Mouse (Mus musculus) liver, embryonic 15.5 days (tissue): Measurements from ENCODE around the gene Hivep3. TPM values are rescaled to one million over a fixed set of nuclear protein-coding genes. Genes with fewer than 3 reads are reported as not detected.

Experiments
- ATAC-seq: fragments of 200-750 bp; cut with Nextera tagmentation; 2 replicates; pipeline ENCODE4 v1.8.0; 2017; ENCODE audit warnings: moderate number of reproducible peaks, mild to moderate bottlenecking, moderate library complexity; ENCODE audit not compliant: insufficient read depth
- H3K27ac ChIP-seq: fragments of 300-500 bp; sonication (generic); replicated peaks from 2 replicates; pipeline ENCODE4 v1.5.1; 2015; ENCODE audit warnings: mild to moderate bottlenecking, inconsistent platforms
- H3K27me3 ChIP-seq: fragments of 300-500 bp; sonication (generic); 2 replicates; pipeline ENCODE4 v1.6.1; 2015; ENCODE audit warnings: mild to moderate bottlenecking, inconsistent platforms
- H3K36me3 ChIP-seq: fragments of 300-500 bp; sonication (generic); replicated peaks from 2 replicates; pipeline ENCODE4 v1.6.1; 2015; ENCODE audit warnings: moderate library complexity, mild to moderate bottlenecking, inconsistent platforms
- H3K4me1 ChIP-seq: fragments of 300-500 bp; sonication (generic); replicated peaks from 2 replicates; pipeline ENCODE4 v1.6.1; 2015; ENCODE audit warnings: inconsistent platforms
- H3K4me2 ChIP-seq: fragments of 300-500 bp; sonication (generic); 2 replicates; pipeline ENCODE4 v1.6.1; 2015; ENCODE audit warnings: moderate library complexity, mild to moderate bottlenecking, inconsistent platforms
- H3K4me3 ChIP-seq: fragments of 300-500 bp; sonication (generic); replicated peaks from 2 replicates; pipeline ENCODE4 v1.5.1; 2015; ENCODE audit warnings: mild to moderate bottlenecking, inconsistent platforms
- H3K9ac ChIP-seq: fragments of 300-500 bp; sonication (generic); 2 replicates; pipeline ENCODE4 v1.6.1; 2015; ENCODE audit warnings: moderate library complexity, mild to moderate bottlenecking, inconsistent platforms
- H3K9me3 ChIP-seq: fragments of 300-500 bp; sonication (generic); replicated peaks from 2 replicates; pipeline ENCODE4 v1.6.1; 2016; ENCODE audit warnings: inconsistent platforms
- WGBS: fragments of 180-500 bp; shearing (Covaris S2); methylation state at CpG from one replicate; pipeline ENCODE4 v1.1.7; 2015; ENCODE audit warnings: mixed read lengths; ENCODE audit not compliant: insufficient replicate concordance; 5-methylcytosine and 5-hydroxymethylcytosine counted together
- polyA plus RNA-seq: library from polyadenylated mRNA; unstranded; fragments of >200 nt; fragmentation: Nextera tagmentation; extraction: Ambion mirVana; gene quantifications from 2 replicates; pipeline ENCODE4 v1.2.1, GENCODE M21; 2015

Hivep3 gene
- polyA plus RNA-seq, 1 experiment from 2014 or later = 1.9 TPM

GRCm38 (mm10) chr4:119727871-119728270, 5.7 kb upstream of the Hivep3 start:
- H3K4me2 ChIP-seq = no peak overlapping the region
- H3K4me1 ChIP-seq = no peaks in the 10 kb centered on the region
- 48% methylated on average over 2 of the region's 2 CpGs for WGBS
- H3K4me3 ChIP-seq = no peak overlapping the region
- no peak overlapping the region for H3K9ac ChIP-seq
- peaks cover 3% of the 10 kb centered on the region; the same call in 1 of the 2 replicates for H3K27me3 ChIP-seq
- H3K27ac ChIP-seq = no peak overlapping the region
- no peaks in the 10 kb centered on the region for H3K9me3 ChIP-seq
- H3K36me3 ChIP-seq = no peaks in the 10 kb centered on the region
- ATAC-seq = no peak

GRCm38 (mm10) chr4:119733942-119734341, 358 bp downstream of the Hivep3 start:
- 2% methylated on average over 44 of the region's 44 CpGs for WGBS
- H3K4me3 ChIP-seq = peak overlapping the region; percentile 63
- no peaks in the 10 kb centered on the region for H3K9me3 ChIP-seq
- H3K4me1 ChIP-seq = peaks cover 14% of the 10 kb centered on the region
- no peak overlapping the region; the same call in 1 of the 2 replicates for H3K9ac ChIP-seq
- H3K36me3 ChIP-seq = no peaks in the 10 kb centered on the region
- no peak overlapping the region for H3K27ac ChIP-seq
- peaks cover 32% of the 10 kb centered on the region for H3K27me3 ChIP-seq
- peak; percentile 19; the same call in 1 of the 2 replicates for ATAC-seq
- H3K4me2 ChIP-seq = peak overlapping the region; percentile 83

GRCm38 (mm10) chr4:119734352-119734751, 768 bp downstream of the Hivep3 start:
- Histone ChIP-seq H3K27me3 (peaks cover 32% of the 10 kb centered on the region), H3K4me1 (peaks cover 15% of the 10 kb centered on the region), H3K36me3 (no peaks in the 10 kb centered on the region), H3K9me3 (no peaks in the 10 kb centered on the region), H3K27ac (no peak overlapping the region), H3K4me3 (peak overlapping the region; percentile 63), H3K4me2 (peak overlapping the region; percentile 83), H3K9ac (no peak overlapping the region)
- ATAC-seq = no peak
- 25% methylated on average over 4 of the region's 4 CpGs for WGBS

GRCm38 (mm10) chr4:119738641-119739040, 5.1 kb downstream of the Hivep3 start:
- H3K36me3 ChIP-seq = no peaks in the 10 kb centered on the region
- H3K27ac ChIP-seq = no peak overlapping the region
- peaks cover 21% of the 10 kb centered on the region for H3K27me3 ChIP-seq
- no peak overlapping the region for H3K9ac ChIP-seq
- no peak overlapping the region for H3K4me2 ChIP-seq
- no peak for ATAC-seq
- no peaks in the 10 kb centered on the region for H3K9me3 ChIP-seq
- WGBS = 1% methylated on average over 4 of the region's 4 CpGs
- H3K4me1 ChIP-seq = peaks cover 12% of the 10 kb centered on the region
- no peak overlapping the region for H3K4me3 ChIP-seq

- no peak overlapping the region for H3K4me3 ChIP-seq
- peaks cover 13% of the 10 kb centered on the region for H3K27me3 ChIP-seq
- ATAC-seq = no peak
- no peaks in the 10 kb centered on the region for H3K9me3 ChIP-seq
- no peak overlapping the region for H3K27ac ChIP-seq
- H3K4me1 ChIP-seq = peaks cover 7% of the 10 kb centered on the region; the same call in 1 of the 2 replicates
- H3K36me3 ChIP-seq = no peaks in the 10 kb centered on the region
- H3K4me2 ChIP-seq = no peak overlapping the region
- WGBS = 47% methylated on average over 9 of the region's 9 CpGs
- H3K9ac ChIP-seq = no peak overlapping the region
These were observed 5.9 kb downstream of the Hivep3 start for GRCm38 (mm10) chr4:119739301-119740062.

GRCm38 (mm10) chr4:119748341-119748740, 14.8 kb downstream of the Hivep3 start:
- H3K9me3 ChIP-seq = no peaks in the 10 kb centered on the region
- no peak overlapping the region for H3K4me2 ChIP-seq
- no peaks in the 10 kb centered on the region for H3K36me3 ChIP-seq
- H3K27me3 ChIP-seq = no peaks in the 10 kb centered on the region
- H3K4me3 ChIP-seq = no peak overlapping the region
- 47% methylated on average over 2 of the region's 2 CpGs for WGBS
- ATAC-seq = no peak
- H3K9ac ChIP-seq = no peak overlapping the region
- no peak overlapping the region for H3K27ac ChIP-seq
- H3K4me1 ChIP-seq = no peaks in the 10 kb centered on the region; the same call in 1 of the 2 replicates

GRCm38 (mm10) chr4:119750157-119750556, 16.6 kb downstream of the Hivep3 start:
- no peaks in the 10 kb centered on the region for H3K9me3 ChIP-seq
- no peak overlapping the region for H3K27ac ChIP-seq
- 23% methylated on average over 4 of the region's 4 CpGs for WGBS
- H3K4me2 ChIP-seq = no peak overlapping the region
- no peaks in the 10 kb centered on the region for H3K36me3 ChIP-seq
- no peak overlapping the region for H3K4me3 ChIP-seq
- H3K4me1 ChIP-seq = no peaks in the 10 kb centered on the region; the same call in 1 of the 2 replicates
- no peaks in the 10 kb centered on the region for H3K27me3 ChIP-seq
- ATAC-seq = peak; percentile 37; the same call in 1 of the 2 replicates
- no peak overlapping the region for H3K9ac ChIP-seq

GRCm38 (mm10) chr4:119750681-119751211, 17.2 kb downstream of the Hivep3 start:
- Histone ChIP-seq H3K27me3 (no peaks in the 10 kb centered on the region), H3K9ac (no peak overlapping the region), H3K9me3 (no peaks in the 10 kb centered on the region), H3K36me3 (no peaks in the 10 kb centered on the region), H3K4me2 (no peak overlapping the region), H3K4me3 (no peak overlapping the region), H3K4me1 (no peaks in the 10 kb centered on the region; the same call in 1 of the 2 replicates), H3K27ac (no peak overlapping the region)
- WGBS = 60% methylated on average over 6 of the region's 6 CpGs
- ATAC-seq = no peak

- H3K4me1 ChIP-seq = no peaks in the 10 kb centered on the region; the same call in 1 of the 2 replicates
- no peak overlapping the region for H3K4me3 ChIP-seq
- no peaks in the 10 kb centered on the region for H3K27me3 ChIP-seq
- 64% methylated on average over 2 of the region's 2 CpGs for WGBS
- H3K4me2 ChIP-seq = no peak overlapping the region
- no peak overlapping the region for H3K9ac ChIP-seq
- ATAC-seq = no peak
- no peaks in the 10 kb centered on the region for H3K36me3 ChIP-seq
- H3K27ac ChIP-seq = no peak overlapping the region
- H3K9me3 ChIP-seq = no peaks in the 10 kb centered on the region
These were observed 17.9 kb downstream of the Hivep3 start for GRCm38 (mm10) chr4:119751408-119752006.

GRCm38 (mm10) chr4:119759574-119760233, 26.1 kb downstream of the Hivep3 start:
- Histone ChIP-seq H3K27ac (no peak overlapping the region), H3K27me3 (no peaks in the 10 kb centered on the region), H3K36me3 (no peaks in the 10 kb centered on the region), H3K4me2 (no peak overlapping the region), H3K4me1 (no peaks in the 10 kb centered on the region), H3K9me3 (no peaks in the 10 kb centered on the region), H3K4me3 (no peak overlapping the region), H3K9ac (no peak overlapping the region)
- 60% methylated on average over 4 of the region's 4 CpGs for WGBS
- no peak for ATAC-seq

- H3K9ac ChIP-seq = no peak overlapping the region
- no peaks in the 10 kb centered on the region for H3K27me3 ChIP-seq
- H3K4me2 ChIP-seq = no peak overlapping the region
- no peaks in the 10 kb centered on the region for H3K4me1 ChIP-seq
- no peaks in the 10 kb centered on the region for H3K36me3 ChIP-seq
- H3K9me3 ChIP-seq = no peaks in the 10 kb centered on the region
- no peak overlapping the region for H3K4me3 ChIP-seq
- WGBS = 64% methylated on average over 7 of the region's 7 CpGs
- ATAC-seq = no peak
- no peak overlapping the region for H3K27ac ChIP-seq
These were observed 27.2 kb downstream of the Hivep3 start for GRCm38 (mm10) chr4:119760820-119761219.
